Mouse (Mus musculus): Measurements from ENCODE around the gene Mrvi1.

GRCm38 (mm10) chr7:110821068-110821467 is 161.2 kb downstream of the Mrvi1 start:
- no peak for TF ChIP-seq POLR2A (IDR thresholded peaks at IDR 0.05; ENCODE audit: low read depth, low read length)
- TF ChIP-seq CTCF (IDR thresholded peaks at IDR 0.05; ENCODE audit: borderline replicate concordance, insufficient read depth, low read length), result no peak

All from embryonic fibroblast, embryonic 13.5 days (primary cell).